Mouse (Mus musculus) embryonic facial prominence, embryonic 10.5 days (tissue): ENCODE data around the gene Fam166b. TPM values are rescaled to one million over a fixed set of nuclear protein-coding genes. Genes with fewer than 3 reads are reported as not detected.
A peak's percentile ranks its signal among the peaks of the same experiment; 100 is the strongest.

ENCODE experiments used
- DNase-seq: peaks from one replicate; pipeline ENCODE4 v3.0.0-alpha.2; 2017; ENCODE audit warnings: low spot score
- H3K27ac ChIP-seq: fragments of 300-500 bp; sonication (generic); replicated peaks from 2 replicates; pipeline ENCODE4 v1.5.1; 2016; ENCODE audit warnings: mild to moderate bottlenecking
- H3K27me3 ChIP-seq: fragments of 300-500 bp; sonication (generic); replicated peaks from 2 replicates; pipeline ENCODE4 v1.6.1; 2016; ENCODE audit warnings: low read depth, mild to moderate bottlenecking; ENCODE audit not compliant: poor library complexity, severe bottlenecking
- H3K36me3 ChIP-seq: fragments of 300-500 bp; sonication (generic); replicated peaks from 2 replicates; pipeline ENCODE4 v1.6.1; 2016; ENCODE audit warnings: mild to moderate bottlenecking, moderate library complexity
- H3K4me1 ChIP-seq: fragments of 300-500 bp; sonication (generic); 2 replicates; pipeline ENCODE4 v1.6.1; 2016
- H3K4me3 ChIP-seq: fragments of 300-500 bp; sonication (generic); 2 replicates; pipeline ENCODE4 v1.5.1; 2016; ENCODE audit warnings: mild to moderate bottlenecking, moderate library complexity
- H3K9me3 ChIP-seq: fragments of 300-500 bp; sonication (generic); 2 replicates; pipeline ENCODE4 v1.6.1; 2016; ENCODE audit warnings: mild to moderate bottlenecking
- WGBS: fragments of 180-500 bp; shearing (Covaris S2); methylation state at CpG from one replicate; pipeline ENCODE4 v1.1.7; 2016; 5-methylcytosine and 5-hydroxymethylcytosine counted together
- polyA plus RNA-seq: library from polyadenylated mRNA; unstranded; fragments of >200 nt; fragmentation: Nextera tagmentation; extraction: Ambion mirVana; gene quantifications from 2 replicates; pipeline ENCODE4 v1.2.1, GENCODE M21; 2016

Gene Fam166b
- polyA plus RNA-seq, 1 experiment from 2014 or later: not detected

- no peak for DNase-seq
- Histone ChIP-seq H3K4me1 (peaks cover 57% of the 10 kb centered on the region), H3K36me3 (no peaks in the 10 kb centered on the region), H3K27me3 (no peaks in the 10 kb centered on the region), H3K4me3 (no peak overlapping the region), H3K27ac (peak overlapping the region; percentile 49), H3K9me3 (no peaks in the 10 kb centered on the region)
- WGBS: 40% methylated on average over 4 of the region's 4 CpGs
Measured at GRCm38 (mm10) chr4:43398014-43398413, 30.9 kb downstream of the Fam166b start.

- H3K27ac ChIP-seq: no peak overlapping the region
- H3K9me3 ChIP-seq: no peaks in the 10 kb centered on the region
- WGBS: 91% methylated on average over 5 of the region's 5 CpGs
- no peak overlapping the region for H3K4me3 ChIP-seq
- H3K36me3 ChIP-seq: no peaks in the 10 kb centered on the region
- no peaks in the 10 kb centered on the region for H3K27me3 ChIP-seq
- DNase-seq: no peak
- H3K4me1 ChIP-seq: peaks cover 52% of the 10 kb centered on the region
Measured at GRCm38 (mm10) chr4:43396381-43396780, 32.6 kb downstream of the Fam166b start.

GRCm38 (mm10) chr4:43395836-43396235, 33.1 kb downstream of the Fam166b start:
- H3K4me1 ChIP-seq: peaks cover 52% of the 10 kb centered on the region
- H3K4me3 ChIP-seq: no peak overlapping the region
- no peak for DNase-seq
- no peaks in the 10 kb centered on the region for H3K36me3 ChIP-seq
- no peak overlapping the region for H3K27ac ChIP-seq
- H3K9me3 ChIP-seq: no peaks in the 10 kb centered on the region
- H3K27me3 ChIP-seq: no peaks in the 10 kb centered on the region
- 73% methylated on average over 9 of the region's 9 CpGs for WGBS

- no peaks in the 10 kb centered on the region for H3K9me3 ChIP-seq
- H3K4me1 ChIP-seq: peaks cover 53% of the 10 kb centered on the region
- no peaks in the 10 kb centered on the region for H3K27me3 ChIP-seq
- DNase-seq: no peak
- 91% methylated on average over 5 of the region's 5 CpGs for WGBS
- no peaks in the 10 kb centered on the region for H3K36me3 ChIP-seq
- H3K27ac ChIP-seq: peak overlapping the region; percentile 48
- no peak overlapping the region for H3K4me3 ChIP-seq
Measured at GRCm38 (mm10) chr4:43395147-43395546, 33.8 kb downstream of the Fam166b start.

- Histone ChIP-seq H3K36me3 (no peaks in the 10 kb centered on the region), H3K4me3 (no peak overlapping the region), H3K27ac (peak overlapping the region; percentile 48), H3K27me3 (no peaks in the 10 kb centered on the region), H3K9me3 (no peaks in the 10 kb centered on the region), H3K4me1 (peaks cover 52% of the 10 kb centered on the region)
- 39% methylated on average over 15 of the region's 15 CpGs for WGBS
- DNase-seq: peak; percentile 46
Measured at GRCm38 (mm10) chr4:43394345-43394891, 34.5 kb downstream of the Fam166b start.

GRCm38 (mm10) chr4:43391521-43392050, 37.3 kb downstream of the Fam166b start:
- Histone ChIP-seq H3K9me3 (no peaks in the 10 kb centered on the region), H3K4me1 (peaks cover 35% of the 10 kb centered on the region), H3K4me3 (no peak overlapping the region), H3K27ac (peak overlapping the region; percentile 45; the same call in 1 of the 2 replicates), H3K36me3 (no peaks in the 10 kb centered on the region), H3K27me3 (no peaks in the 10 kb centered on the region)
- WGBS: 56% methylated on average over 3 of the region's 3 CpGs
- no peak for DNase-seq

- no peaks in the 10 kb centered on the region for H3K36me3 ChIP-seq
- H3K4me3 ChIP-seq: no peak overlapping the region
- no peaks in the 10 kb centered on the region for H3K27me3 ChIP-seq
- H3K27ac ChIP-seq: 0 out of 2 replicates have a peak overlapping the region, but pooled peaks have one; percentile 1
- H3K4me1 ChIP-seq: peaks cover 33% of the 10 kb centered on the region
- 61% methylated on average over 9 of the region's 9 CpGs for WGBS
- no peak for DNase-seq
- no peaks in the 10 kb centered on the region for H3K9me3 ChIP-seq
Measured at GRCm38 (mm10) chr4:43389845-43390440, 39.0 kb downstream of the Fam166b start.

- DNase-seq: no peak
- Histone ChIP-seq H3K36me3 (no peaks in the 10 kb centered on the region), H3K27me3 (no peaks in the 10 kb centered on the region), H3K27ac (no peak overlapping the region), H3K4me1 (peaks cover 28% of the 10 kb centered on the region), H3K9me3 (no peaks in the 10 kb centered on the region), H3K4me3 (no peak overlapping the region)
- WGBS: 75% methylated on average over 2 of the region's 2 CpGs
Measured at GRCm38 (mm10) chr4:43389390-43389789, 39.5 kb downstream of the Fam166b start.

GRCm38 (mm10) chr4:43386932-43387331, 42.0 kb downstream of the Fam166b start:
- H3K27me3 ChIP-seq: peaks cover 7% of the 10 kb centered on the region
- peaks cover 32% of the 10 kb centered on the region for H3K4me1 ChIP-seq
- no peaks in the 10 kb centered on the region for H3K9me3 ChIP-seq
- DNase-seq: no peak
- H3K36me3 ChIP-seq: no peaks in the 10 kb centered on the region
- H3K4me3 ChIP-seq: no peak overlapping the region
- no peak overlapping the region for H3K27ac ChIP-seq

- DNase-seq: no peak
- Histone ChIP-seq H3K27me3 (peaks cover 28% of the 10 kb centered on the region), H3K27ac (no peak overlapping the region), H3K4me1 (peaks cover 20% of the 10 kb centered on the region), H3K9me3 (no peaks in the 10 kb centered on the region), H3K36me3 (no peaks in the 10 kb centered on the region), H3K4me3 (no peak overlapping the region)
- 90% methylated on average over 3 of the region's 3 CpGs for WGBS
Measured at GRCm38 (mm10) chr4:43384541-43384940, 44.4 kb downstream of the Fam166b start.

- Histone ChIP-seq H3K4me3 (no peak overlapping the region), H3K27ac (no peak overlapping the region), H3K9me3 (no peaks in the 10 kb centered on the region), H3K36me3 (no peaks in the 10 kb centered on the region), H3K27me3 (peaks cover 32% of the 10 kb centered on the region), H3K4me1 (peaks cover 19% of the 10 kb centered on the region)
- 85% methylated on average over 5 of the region's 5 CpGs for whole genome bisulfite sequencing
- DNase-seq: no peak
Measured at GRCm38 (mm10) chr4:43384083-43384460, 44.9 kb downstream of the Fam166b start.

GRCm38 (mm10) chr4:43383246-43384082, 45.5 kb downstream of the Fam166b start:
- Histone ChIP-seq H3K27me3 (peaks cover 34% of the 10 kb centered on the region), H3K4me3 (no peak overlapping the region), H3K9me3 (no peaks in the 10 kb centered on the region), H3K4me1 (peaks cover 19% of the 10 kb centered on the region), H3K36me3 (no peaks in the 10 kb centered on the region), H3K27ac (no peak overlapping the region)
- WGBS: 72% methylated on average over 11 of the region's 11 CpGs
- DNase-seq: no peak
